Mouse (Mus musculus) lung, adult 2 months (tissue): ENCODE data around the gene Gm3238. TPM values are rescaled to one million over a fixed set of nuclear protein-coding genes. Genes with fewer than 3 reads are reported as not detected.
"Not testable (repeated sequence)": the region's sequence is repeated elsewhere in the genome, so short reads cannot be mapped to it uniquely, and the experiment has no call there.

Experiments
- DNase-seq: peaks from one replicate; pipeline ENCODE4 v3.0.0; 2022
- H3K4me1 ChIP-seq: fragments of 200-500 bp; 2 replicates; pipeline ENCODE4 v1.6.1; 2011; ENCODE audit warnings: low read length; ENCODE audit not compliant: control insufficient read depth, insufficient read depth
- H3K4me3 ChIP-seq: fragments of 200-500 bp; replicated peaks from 2 replicates; pipeline ENCODE3; 2011; ENCODE audit warnings: low read depth, mild to moderate bottlenecking, control low read depth, low read length; ENCODE audit errors: extremely low read depth
- CTCF ChIP-seq: fragments of 200-500 bp; IDR thresholded peaks from 2 replicates; pipeline ENCODE4 v1.5.1; 2011; ENCODE audit warnings: mild to moderate bottlenecking, low read length, control low read depth; ENCODE audit not compliant: insufficient read depth
- POLR2A ChIP-seq: fragments of 200-500 bp; IDR thresholded peaks from 2 replicates; pipeline ENCODE4 v1.6.1; 2011; ENCODE audit warnings: low read depth, mild to moderate bottlenecking, control low read depth, low read length, borderline replicate concordance; ENCODE audit errors: extremely low read depth
- WGBS: fragments of 180-500 bp; shearing (Covaris S2); methylation state at CpG from one replicate; pipeline ENCODE4 v1.1.7; 2018; 5-methylcytosine and 5-hydroxymethylcytosine counted together
- polyA plus RNA-seq: library from polyadenylated mRNA; depleted of rRNA; stranded (reverse); fragments of >200 nt; gene quantifications from 2 replicates; pipeline ENCODE4 v1.2.3, GENCODE M21; 2012

Gm3238 gene
- polyA plus RNA-seq, 1 experiment, result not detected

DNA sequence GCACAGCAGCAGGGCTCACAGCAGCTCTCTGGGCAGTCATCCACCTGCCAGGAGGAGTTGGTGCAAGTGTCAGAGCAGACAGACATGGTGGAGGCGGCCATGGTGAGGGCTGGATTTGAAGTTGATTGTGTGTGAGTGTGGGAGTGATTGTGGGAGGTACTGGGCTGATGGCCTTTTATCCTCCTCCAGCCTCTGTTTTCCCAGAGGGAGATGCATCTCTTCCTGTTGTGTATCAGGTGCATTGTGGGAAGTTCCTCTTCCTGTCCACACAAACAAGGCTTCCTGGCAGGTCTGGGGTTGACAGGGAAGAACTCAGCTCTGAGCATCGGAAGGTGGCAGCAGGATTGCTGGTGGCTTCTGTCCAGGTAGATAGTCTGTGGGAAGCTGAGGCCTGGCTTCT lies 23.9 kb upstream of the Gm3238 start, which contains the start of gene Gm9639:
TSS of gene Gm9639 (minus strand) at position 101 of the 400 bp plus-strand sequence.
- Histone ChIP-seq H3K4me1 (no peaks in the 10 kb centered on the region), H3K4me3 (no peak within 1 kb of the TSS)
- WGBS, result 52% methylated on average over 2 of the region's 2 CpGs
- TF ChIP-seq POLR2A (no peak), CTCF (no peak)
- DNase-seq, result no peak

DNA sequence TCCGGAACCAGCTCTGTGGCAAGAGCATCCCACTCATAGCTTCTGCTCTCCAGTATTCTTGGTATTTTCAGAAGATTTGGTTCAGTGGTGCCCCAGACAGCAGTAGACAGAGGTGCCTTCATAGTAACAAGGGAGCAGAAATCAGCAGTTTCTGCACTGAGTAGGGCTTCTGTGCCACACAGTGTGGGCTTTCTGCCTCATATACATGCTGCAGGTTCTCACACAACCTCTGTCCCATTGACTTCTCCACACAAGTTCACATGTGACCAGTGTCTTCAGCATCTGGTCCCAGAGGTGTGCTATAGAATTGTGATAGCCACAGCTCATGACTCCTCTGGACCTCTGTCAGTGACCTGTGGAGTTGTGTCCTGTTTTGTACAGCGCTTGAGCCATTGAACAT lies 17.5 kb upstream of the Gm3238 start:
- WGBS, result 73% methylated on average over 2 of the region's 2 CpGs
- DNase-seq, result no peak
- Histone ChIP-seq H3K4me3 (no peak overlapping the region), H3K4me1 (no peaks in the 10 kb centered on the region)
- no peak for TF ChIP-seq POLR2A

DNA sequence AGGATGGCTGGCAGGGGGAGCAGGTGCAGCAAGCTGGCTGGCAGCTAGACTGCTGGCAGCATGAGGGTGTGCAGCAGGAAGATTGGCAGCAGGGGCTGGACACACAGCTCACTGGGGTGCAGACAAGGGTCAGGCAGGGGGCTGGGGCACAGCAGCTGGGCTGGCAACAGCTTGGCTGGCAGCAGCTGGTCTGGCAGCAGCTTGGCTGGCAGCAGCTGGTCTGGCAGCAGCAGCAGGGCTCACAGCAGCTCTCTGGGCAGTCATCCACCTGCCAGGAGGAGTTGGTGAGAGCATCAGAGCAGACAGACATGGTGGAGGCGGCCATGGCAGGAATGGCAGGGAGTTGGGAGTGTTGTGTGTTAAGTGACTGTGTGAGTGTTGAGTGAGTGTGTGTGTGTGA lies 16.8 kb upstream of the Gm3238 start, which contains the start of gene Gm7137:
TSS of gene Gm7137 (minus strand) at position 325 of the 400 bp plus-strand sequence.
- DNase-seq, H3K4me3 ChIP-seq, H3K4me1 ChIP-seq: not testable (repeated sequence)
- WGBS, result 13% methylated on average over 1 of the region's 1 CpGs

DNA sequence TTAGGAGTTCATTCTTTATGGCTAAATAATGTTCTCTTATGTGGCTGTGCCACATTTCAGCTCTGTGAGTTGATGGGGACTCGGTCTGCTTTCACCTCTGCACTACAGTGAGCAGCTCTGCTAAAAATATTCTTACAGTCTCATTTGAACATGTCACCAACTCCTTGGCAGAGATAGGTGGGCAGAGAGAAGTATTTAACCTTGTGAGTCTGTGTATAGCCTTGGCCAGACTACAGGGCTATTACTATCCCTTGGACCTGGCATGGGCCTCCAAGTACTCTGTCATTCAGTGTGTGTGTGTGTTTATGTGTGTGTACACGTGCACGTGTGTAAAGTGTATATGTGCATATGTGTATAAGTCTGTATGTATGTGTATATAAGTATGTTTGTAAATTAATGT lies 12.3 kb upstream of the Gm3238 start:
- 78% methylated on average over 2 of the region's 3 CpGs for WGBS
- H3K4me1 ChIP-seq, H3K4me3 ChIP-seq, DNase-seq: not testable (repeated sequence)

DNA sequence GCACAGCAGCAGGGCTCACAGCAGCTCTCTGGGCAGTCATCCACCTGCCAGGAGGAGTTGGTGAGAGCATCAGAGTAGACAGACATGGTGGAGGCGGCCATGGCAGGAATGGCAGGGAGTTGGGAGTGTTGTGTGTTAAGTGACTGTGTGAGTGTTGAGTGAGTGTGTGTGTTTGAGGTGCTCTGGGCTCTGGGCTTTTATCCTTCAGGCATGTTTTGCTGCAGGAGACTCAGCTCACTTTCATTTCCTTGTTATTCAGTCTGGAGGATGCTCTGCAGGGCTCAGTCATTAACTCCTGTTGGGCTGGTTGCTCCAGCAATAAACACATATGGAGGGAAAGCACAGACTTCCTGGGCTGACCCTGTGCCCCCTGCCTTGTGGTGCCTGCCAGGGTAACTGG lies 11.3 kb upstream of the Gm3238 start, which contains the start of gene Gm3250:
TSS of gene Gm3250 (minus strand) at position 101 of the 400 bp plus-strand sequence.
- not testable (repeated sequence) for DNase-seq, H3K4me3 ChIP-seq, H3K4me1 ChIP-seq
- 80% methylated on average over 1 of the region's 1 CpGs for WGBS

DNA sequence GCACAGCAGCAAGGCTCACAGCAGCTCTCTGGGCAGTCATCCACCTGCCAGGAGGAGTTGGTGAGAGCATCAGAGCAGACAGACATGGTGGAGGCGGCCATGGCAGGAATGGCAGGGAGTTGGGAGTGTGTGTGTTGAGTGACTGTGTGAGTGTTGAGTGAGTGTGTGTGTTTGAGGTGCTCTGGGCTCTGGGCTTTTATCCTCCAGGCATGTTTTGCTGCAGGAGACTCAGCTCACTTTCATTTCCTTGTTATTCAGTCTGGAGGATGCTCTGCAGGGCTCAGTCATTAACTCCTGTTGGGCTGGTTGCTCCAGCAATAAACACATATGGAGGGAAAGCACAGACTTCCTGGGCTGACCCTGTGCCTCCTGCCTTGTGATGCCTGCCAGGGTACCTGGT lies 5.7 kb upstream of the Gm3238 start, which contains the start of gene Gm7138:
TSS of gene Gm7138 (minus strand) at position 101 of the 400 bp plus-strand sequence.
- H3K4me1 ChIP-seq, H3K4me3 ChIP-seq, DNase-seq: not testable (repeated sequence)
- WGBS, result 78% methylated on average over 1 of the region's 1 CpGs

DNA sequence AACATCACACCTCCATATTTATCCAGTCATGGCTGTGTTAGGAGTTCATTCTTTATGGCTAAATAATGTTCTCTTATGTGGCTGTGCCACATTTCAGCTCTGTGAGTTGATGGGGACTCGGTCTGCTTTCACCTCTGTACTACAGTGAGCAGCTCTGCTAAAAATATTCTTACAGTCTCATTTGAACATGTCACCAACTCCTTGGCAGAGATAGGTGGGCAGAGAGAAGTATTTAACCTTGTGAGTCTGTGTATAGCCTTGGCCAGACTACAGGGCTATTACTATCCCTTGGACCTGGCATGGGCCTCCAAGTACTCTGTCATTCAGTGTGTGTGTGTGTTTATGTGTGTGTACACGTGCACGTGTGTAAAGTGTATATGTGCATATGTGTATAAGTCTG lies 1.0 kb upstream of the Gm3238 start:
- DNase-seq, H3K4me3 ChIP-seq, H3K4me1 ChIP-seq: not testable (repeated sequence)
- 84% methylated on average over 3 of the region's 3 CpGs for WGBS

DNA sequence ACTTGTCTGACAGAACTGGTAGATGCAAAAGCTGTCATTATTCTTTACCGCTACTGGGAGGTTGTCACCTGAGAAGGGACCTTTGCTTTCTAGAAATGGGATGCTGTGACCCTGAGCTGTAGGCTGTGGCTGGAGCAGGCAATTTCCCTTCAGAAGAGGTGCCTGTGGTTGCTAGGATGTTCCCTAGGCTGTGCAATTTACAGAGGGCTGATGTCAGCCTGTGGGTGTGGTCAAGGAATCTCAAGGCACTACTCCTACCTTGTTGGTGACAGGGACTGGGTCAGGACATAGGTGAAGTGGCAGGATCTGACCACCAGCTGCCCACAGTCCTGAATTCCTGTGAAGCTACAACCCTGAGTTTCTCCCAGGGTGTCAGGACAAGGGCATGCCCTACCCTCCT lies 1.4 kb downstream of the Gm3238 start:
- no peak for DNase-seq
- 81% methylated on average over 1 of the region's 1 CpGs for WGBS
- TF ChIP-seq CTCF (no peak), POLR2A (no peak)
- H3K4me1 ChIP-seq, result no peaks in the 10 kb centered on the region
- no peak overlapping the region for H3K4me3 ChIP-seq

DNA sequence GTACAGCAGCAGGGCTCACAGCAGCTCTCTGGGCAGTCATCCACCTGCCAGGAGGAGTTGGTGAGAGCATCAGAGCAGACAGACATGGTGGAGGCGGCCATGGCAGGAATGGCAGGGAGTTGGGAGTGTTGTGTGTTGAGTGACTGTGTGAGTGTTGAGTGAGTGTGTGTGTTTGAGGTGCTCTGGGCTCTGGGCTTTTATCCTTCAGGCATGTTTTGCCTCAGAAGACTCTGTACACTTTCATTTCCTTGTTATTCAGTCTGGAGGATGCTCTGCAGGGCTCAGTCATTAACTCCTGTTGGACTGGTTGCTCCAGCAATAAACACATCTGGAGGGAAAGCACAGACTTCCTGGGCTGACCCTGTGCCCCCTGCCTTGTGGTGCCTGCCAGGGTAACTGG lies 11.5 kb downstream of the Gm3238 start, which contains the start of gene Gm3233:
TSS of gene Gm3233 (minus strand) at position 101 of the 400 bp plus-strand sequence.
- DNase-seq, H3K4me3 ChIP-seq, H3K4me1 ChIP-seq: not testable (repeated sequence)
- WGBS, result no CpG with 5 or more reads among the region's 1 CpGs

DNA sequence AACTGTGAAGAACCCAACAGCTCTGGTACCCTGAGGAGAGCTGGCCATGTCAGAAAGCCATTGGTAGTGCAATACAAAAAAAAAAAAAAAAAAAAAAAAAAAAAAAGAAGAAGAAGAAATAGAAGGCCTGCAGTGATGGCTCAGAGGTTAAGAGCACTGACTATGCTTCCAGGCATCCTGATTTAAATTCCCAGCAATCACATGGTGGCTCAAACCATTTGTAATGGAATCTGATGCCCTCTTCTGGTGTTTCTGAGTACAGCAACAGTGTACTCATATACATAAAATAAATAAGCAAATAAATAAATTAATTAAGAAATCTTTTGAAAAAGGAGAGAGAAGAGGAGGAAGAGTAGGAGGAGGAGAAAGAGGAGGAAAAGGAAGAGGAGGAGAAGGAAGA lies 17.7 kb downstream of the Gm3238 start:
- no peaks in the 10 kb centered on the region for H3K4me1 ChIP-seq

DNA sequence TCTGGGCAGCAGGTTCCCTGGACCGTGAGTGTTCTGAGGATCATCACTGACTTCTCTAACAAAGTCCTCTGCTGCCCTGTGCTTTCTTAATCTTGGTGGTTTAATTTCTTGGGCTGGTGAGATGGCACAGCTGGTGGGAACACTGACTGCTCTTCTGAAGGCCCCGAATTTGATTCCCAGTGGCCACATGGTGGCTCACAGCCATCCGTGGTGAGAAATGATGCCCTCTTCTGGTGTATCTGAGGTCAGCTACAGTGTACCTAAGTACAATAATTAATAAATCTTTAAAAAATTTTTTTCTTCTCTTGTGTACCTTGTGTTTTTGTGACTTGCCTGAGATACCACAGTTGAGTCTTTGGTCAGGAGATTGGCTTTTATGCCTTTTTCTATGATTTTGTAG lies 18.8 kb downstream of the Gm3238 start:
- 44% methylated on average over 3 of the region's 3 CpGs for WGBS
- H3K4me3 ChIP-seq, DNase-seq, H3K4me1 ChIP-seq: not testable (repeated sequence)

More for the DNA sequence above, 17.7 kb downstream of the Gm3238 start:
- H3K4me3 ChIP-seq, result no peak overlapping the region
- DNase-seq, result no peak
- no peak for TF ChIP-seq POLR2A
- TF ChIP-seq CTCF, result no peak

DNA sequence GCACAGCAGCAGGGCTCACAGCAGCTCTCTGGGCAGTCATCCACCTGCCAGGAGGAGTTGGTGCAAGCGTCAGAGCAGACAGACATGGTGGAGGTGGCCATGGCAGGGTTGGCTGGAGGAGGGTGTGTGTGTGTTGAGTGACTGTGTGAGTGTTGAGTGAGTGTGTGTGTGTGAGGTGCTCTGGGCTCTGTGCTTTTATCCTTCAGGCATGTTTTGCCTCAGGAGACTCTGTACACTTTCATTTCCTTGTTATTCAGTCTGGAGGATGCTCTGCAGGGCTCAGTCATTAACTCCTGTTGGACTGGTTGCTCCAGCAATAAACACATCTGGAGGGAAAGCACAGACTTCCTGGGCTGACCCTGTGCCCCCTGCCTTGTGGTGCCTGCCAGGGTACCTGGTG lies 19.9 kb downstream of the Gm3238 start, which contains the start of gene Gm9736:
TSS of gene Gm9736 (minus strand) at position 101 of the 400 bp plus-strand sequence.
- not testable (repeated sequence) for DNase-seq, H3K4me1 ChIP-seq, H3K4me3 ChIP-seq
- 63% methylated on average over 1 of the region's 1 CpGs for WGBS

DNA sequence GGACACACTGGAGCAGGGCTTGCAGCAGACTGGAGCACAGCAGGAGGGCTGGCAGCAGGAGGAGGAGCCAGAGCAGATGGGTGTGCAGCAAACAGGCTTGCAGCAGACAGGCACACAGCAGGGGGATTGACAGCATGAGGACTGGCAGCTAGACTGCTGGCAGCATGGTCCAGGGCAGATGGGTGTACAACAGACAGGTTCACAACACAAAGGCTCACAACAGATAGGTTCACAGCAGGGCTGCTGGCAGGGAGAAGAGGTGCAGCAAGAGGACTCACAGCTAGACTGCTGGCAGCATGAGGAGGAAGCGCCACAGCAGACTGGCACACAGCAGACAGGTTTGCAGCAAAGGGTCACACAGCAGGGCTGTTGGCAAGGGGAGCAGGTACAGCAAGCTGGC lies 20.4 kb downstream of the Gm3238 start:
- 80% methylated on average over 1 of the region's 1 CpGs for WGBS
- not testable (repeated sequence) for DNase-seq, H3K4me3 ChIP-seq, H3K4me1 ChIP-seq

DNA sequence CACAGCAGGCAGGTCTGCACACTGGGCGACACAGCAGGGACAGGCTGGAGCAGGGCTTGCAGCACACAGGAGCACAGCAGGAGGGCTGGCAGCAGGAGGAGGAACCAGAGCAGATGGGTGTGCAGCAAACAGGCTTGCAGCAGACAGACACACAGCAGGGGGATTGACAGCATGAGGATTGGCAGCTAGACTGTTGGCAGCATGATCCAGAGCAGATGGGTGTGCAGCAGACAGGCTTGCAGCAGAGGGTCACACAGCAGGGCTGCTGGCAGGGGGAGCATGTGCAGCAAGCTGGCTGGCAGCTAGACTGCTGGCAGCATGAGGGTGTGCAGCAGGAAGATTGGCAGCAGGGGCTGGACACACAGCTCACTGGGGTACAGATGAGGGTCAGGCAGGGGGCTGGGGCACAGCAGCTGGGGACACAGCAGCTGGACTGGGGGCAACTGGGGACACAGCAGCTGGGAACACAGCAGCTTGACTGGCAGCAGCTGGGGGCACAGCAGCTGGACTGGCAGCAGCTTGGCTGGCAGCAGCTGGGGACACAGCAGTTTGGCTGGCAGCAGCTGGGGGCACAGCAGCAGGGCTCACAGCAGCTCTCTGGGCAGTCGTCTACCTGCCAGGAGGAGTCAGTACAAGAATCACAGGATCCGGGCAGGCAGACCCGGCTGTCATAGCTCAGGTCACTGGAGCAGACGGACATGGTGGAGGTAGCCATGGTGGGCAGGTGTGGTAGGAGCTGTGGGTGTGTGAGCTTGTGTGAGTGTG lies 29.0 kb downstream of the Gm3238 start, which contains the start of gene Gm18596:
TSS of gene Gm18596 (minus strand) at position 715 of the 765 bp plus-strand sequence.
- 56% methylated on average over 5 of the region's 5 CpGs for WGBS
- DNase-seq, H3K4me1 ChIP-seq, H3K4me3 ChIP-seq: not testable (repeated sequence)
